Mouse (Mus musculus) megakaryocyte, embryonic 14.5 days (primary cell): ENCODE data around the gene Tbxa2r.

Source experiments
- FLI1 ChIP-seq: IDR thresholded peaks from 2 replicates; pipeline ENCODE4 v1.6.1; 2012; ENCODE audit warnings: low read length, inconsistent platforms, mixed read lengths
- GATA1 ChIP-seq: IDR thresholded peaks from 3 replicates; pipeline ENCODE4 v1.6.1; 2012; ENCODE audit warnings: mixed read lengths, low read length, inconsistent platforms, borderline replicate concordance

DNA sequence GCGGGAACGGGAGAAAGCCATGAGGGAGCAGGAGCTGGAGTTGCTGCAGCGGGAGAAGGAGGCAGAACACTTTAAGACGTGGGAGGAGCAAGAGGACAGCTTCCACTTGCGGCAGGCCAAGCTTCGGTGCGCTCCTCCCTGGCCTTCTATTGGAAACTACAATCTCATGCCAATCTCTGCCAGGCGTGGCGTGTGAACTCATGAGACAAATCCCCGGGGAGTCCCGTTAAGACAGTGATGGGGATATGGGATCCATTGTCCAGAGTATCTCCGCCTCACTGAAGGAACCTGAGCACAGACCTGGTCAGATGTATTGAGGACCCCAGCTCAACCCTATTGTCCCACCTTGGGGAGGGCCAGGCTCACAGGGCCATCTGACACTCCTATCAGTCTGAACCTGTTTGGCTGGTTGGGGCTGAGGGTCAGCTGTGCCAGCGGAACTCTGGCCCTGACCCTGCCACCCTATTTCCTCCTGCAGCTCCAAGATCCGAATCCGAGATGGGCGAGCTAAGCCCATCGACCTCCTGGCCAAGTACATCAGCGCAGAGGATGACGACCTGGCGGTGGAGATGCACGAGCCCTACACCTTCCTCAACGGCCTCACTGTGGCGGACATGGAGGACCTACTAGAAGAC is 5.3 kb upstream of the Tbxa2r start:
- TF ChIP-seq GATA1 (no peak), FLI1 (no peak)
